Mouse (Mus musculus): ENCODE results near the gene Sbno2. TPM values are rescaled to one million over a fixed set of nuclear protein-coding genes. Genes with fewer than 3 reads are reported as not detected.
A peak's percentile ranks its signal among the peaks of the same experiment; 100 is the strongest.

Sbno2 gene
- polyA plus RNA-seq, 1 experiment from 2014 or later = 14.8 TPM

GRCm38 (mm10) chr10:80100982-80101381, 4.4 kb downstream of the Sbno2 start:
- Histone ChIP-seq H3K4me3 (replicated peaks) (peak overlapping the region; percentile 98; the same call in 1 of the 2 replicates), H3K4me1 (peaks cover 47% of the 10 kb centered on the region), H3K9ac (no peak overlapping the region), H3K27me3 (replicated peaks) (no peaks in the 10 kb centered on the region), H3K36me3 (no peaks in the 10 kb centered on the region), H3K27ac (no peak overlapping the region), H3K9me3 (no peaks in the 10 kb centered on the region), H3K4me2 (peak overlapping the region; percentile 85)
- WGBS = 52% methylated on average over 11 of the region's 11 CpGs
- no peak for ATAC-seq (ENCODE audit: insufficient read depth, low FRiP score, low read depth)

- no peak for ATAC-seq (ENCODE audit: insufficient read depth, low FRiP score, low read depth)
- 0 out of 2 replicates have a peak overlapping the region, but pooled peaks have one; percentile 31 for H3K27ac ChIP-seq
- 71% methylated on average over 5 of the region's 5 CpGs for WGBS
- no peaks in the 10 kb centered on the region for H3K9me3 ChIP-seq
- H3K9ac ChIP-seq = no peak overlapping the region
- no peaks in the 10 kb centered on the region for H3K27me3 ChIP-seq (replicated peaks)
- no peaks in the 10 kb centered on the region for H3K36me3 ChIP-seq
- H3K4me3 ChIP-seq (replicated peaks) = no peak overlapping the region
- no peak overlapping the region for H3K4me2 ChIP-seq
- H3K4me1 ChIP-seq = peaks cover 51% of the 10 kb centered on the region
Measured at GRCm38 (mm10) chr10:80098630-80099029, 6.7 kb downstream of the Sbno2 start.

DNA sequence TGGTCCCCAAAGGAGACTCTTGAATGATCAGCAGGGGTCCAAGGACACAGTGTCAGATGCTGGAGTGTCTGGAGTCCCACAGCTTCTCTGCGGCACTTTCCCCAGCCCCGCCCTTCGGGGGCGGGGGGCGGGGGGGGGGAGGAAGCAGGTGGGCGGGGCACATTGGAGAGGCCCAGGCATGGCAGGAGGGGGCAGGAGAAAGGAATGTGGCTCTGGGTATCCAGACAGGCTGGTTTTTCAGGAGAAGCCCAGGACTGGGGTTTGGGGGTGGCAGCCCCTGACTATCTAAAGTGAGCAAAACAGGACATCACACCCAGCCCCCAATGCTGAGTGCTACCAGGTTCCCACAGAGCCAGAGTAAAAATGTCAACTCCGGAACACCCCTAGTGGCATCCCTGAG, 8.1 kb downstream of the Sbno2 start:
- H3K27ac ChIP-seq = peak overlapping the region; percentile 40; the same call in 1 of the 2 replicates
- ATAC-seq (ENCODE audit: insufficient read depth, low FRiP score, low read depth) = peak; percentile 45
- H3K4me1 ChIP-seq = peaks cover 44% of the 10 kb centered on the region
- no peak overlapping the region for H3K9ac ChIP-seq
- 13% methylated on average over 7 of the region's 7 CpGs for WGBS
- no peak overlapping the region for H3K4me3 ChIP-seq (replicated peaks)
- no peaks in the 10 kb centered on the region for H3K27me3 ChIP-seq (replicated peaks)
- H3K4me2 ChIP-seq = peak overlapping the region; percentile 27; the same call in 1 of the 2 replicates
- H3K9me3 ChIP-seq = no peaks in the 10 kb centered on the region
- no peaks in the 10 kb centered on the region for H3K36me3 ChIP-seq

GRCm38 (mm10) chr10:80095547-80095946, 9.8 kb downstream of the Sbno2 start:
- H3K36me3 ChIP-seq = no peaks in the 10 kb centered on the region
- no peak overlapping the region for H3K9ac ChIP-seq
- H3K27ac ChIP-seq = 0 out of 2 replicates have a peak overlapping the region, but pooled peaks have one; percentile 16
- 76% methylated on average over 5 of the region's 5 CpGs for WGBS
- no peak for ATAC-seq (ENCODE audit: insufficient read depth, low FRiP score, low read depth)
- H3K4me2 ChIP-seq = no peak overlapping the region
- H3K9me3 ChIP-seq = no peaks in the 10 kb centered on the region
- H3K27me3 ChIP-seq (replicated peaks) = no peaks in the 10 kb centered on the region
- H3K4me3 ChIP-seq (replicated peaks) = no peak overlapping the region
- H3K4me1 ChIP-seq = peaks cover 36% of the 10 kb centered on the region

DNA sequence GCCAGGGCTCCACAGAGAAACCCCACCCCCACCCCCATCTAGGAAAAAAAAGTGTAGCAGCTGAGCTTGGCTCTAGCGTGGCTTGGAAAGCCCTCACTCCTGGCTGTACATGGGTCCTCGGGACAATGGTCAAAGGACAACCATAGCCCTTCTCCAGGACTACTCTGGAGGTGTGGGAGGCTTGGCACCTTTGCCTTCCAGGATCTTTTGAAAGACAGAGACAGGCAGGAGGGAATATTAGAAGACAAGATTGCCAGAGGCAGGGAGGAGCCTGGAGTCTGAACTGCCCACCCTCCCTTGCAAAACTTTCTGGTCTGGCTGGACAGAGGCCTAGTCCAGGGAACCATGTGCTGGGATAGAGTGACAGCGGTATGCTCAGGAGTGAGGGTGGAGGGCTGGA, 10.7 kb downstream of the Sbno2 start:
- 81% methylated on average over 3 of the region's 3 CpGs for WGBS

GRCm38 (mm10) chr10:80094085-80094484, 11.3 kb downstream of the Sbno2 start:
- Histone ChIP-seq H3K4me3 (replicated peaks) (no peak overlapping the region), H3K9ac (no peak overlapping the region), H3K4me1 (peaks cover 27% of the 10 kb centered on the region), H3K27me3 (replicated peaks) (no peaks in the 10 kb centered on the region), H3K27ac (no peak overlapping the region), H3K4me2 (no peak overlapping the region), H3K36me3 (no peaks in the 10 kb centered on the region), H3K9me3 (no peaks in the 10 kb centered on the region)
- no peak for ATAC-seq (ENCODE audit: insufficient read depth, low FRiP score, low read depth)
- 85% methylated on average over 6 of the region's 6 CpGs for WGBS

More for the DNA sequence above, 10.7 kb downstream of the Sbno2 start:
- Histone ChIP-seq H3K9ac (no peak overlapping the region), H3K4me1 (peaks cover 28% of the 10 kb centered on the region), H3K4me2 (no peak overlapping the region), H3K9me3 (no peaks in the 10 kb centered on the region), H3K27ac (no peak overlapping the region), H3K36me3 (no peaks in the 10 kb centered on the region), H3K4me3 (replicated peaks) (no peak overlapping the region), H3K27me3 (replicated peaks) (no peaks in the 10 kb centered on the region)
- ATAC-seq (ENCODE audit: insufficient read depth, low FRiP score, low read depth) = no peak

- H3K9ac ChIP-seq = no peak overlapping the region
- H3K4me2 ChIP-seq = no peak overlapping the region
- no peak for ATAC-seq (ENCODE audit: insufficient read depth, low FRiP score, low read depth)
- H3K27ac ChIP-seq = no peak overlapping the region
- no peaks in the 10 kb centered on the region for H3K9me3 ChIP-seq
- H3K27me3 ChIP-seq (replicated peaks) = no peaks in the 10 kb centered on the region
- peaks cover 21% of the 10 kb centered on the region for H3K4me1 ChIP-seq
- 67% methylated on average over 5 of the region's 5 CpGs for WGBS
- H3K4me3 ChIP-seq (replicated peaks) = no peak overlapping the region
- H3K36me3 ChIP-seq = no peaks in the 10 kb centered on the region
Measured at GRCm38 (mm10) chr10:80092690-80093089, 12.7 kb downstream of the Sbno2 start.

- Histone ChIP-seq H3K9ac (no peak overlapping the region), H3K4me1 (peaks cover 10% of the 10 kb centered on the region), H3K4me2 (no peak overlapping the region), H3K9me3 (no peaks in the 10 kb centered on the region), H3K36me3 (no peaks in the 10 kb centered on the region), H3K27ac (no peak overlapping the region), H3K27me3 (replicated peaks) (no peaks in the 10 kb centered on the region), H3K4me3 (replicated peaks) (no peak overlapping the region)
- 84% methylated on average over 6 of the region's 6 CpGs for WGBS
- no peak for ATAC-seq (ENCODE audit: insufficient read depth, low FRiP score, low read depth)
Measured at GRCm38 (mm10) chr10:80091527-80091926, 13.8 kb downstream of the Sbno2 start.

DNA sequence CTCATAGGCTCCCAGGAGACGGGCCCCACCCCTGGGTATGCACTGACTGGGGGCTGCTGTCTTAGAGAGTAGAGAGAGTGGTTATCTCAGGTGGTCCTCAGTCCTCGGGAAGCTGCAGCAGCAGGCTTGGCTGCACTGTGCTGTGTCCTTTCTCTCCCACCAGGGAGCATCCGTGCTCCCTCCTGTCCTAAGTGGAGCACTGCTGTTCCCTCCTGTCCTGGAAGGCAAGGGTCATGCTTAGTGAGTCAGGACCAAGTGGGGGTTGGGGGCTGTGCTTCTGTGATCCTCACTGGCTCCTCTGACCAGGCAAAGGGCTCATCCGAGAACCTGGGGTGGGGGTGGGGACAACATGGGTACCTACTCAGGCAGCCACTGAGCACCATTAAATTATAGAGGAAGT, 16.2 kb downstream of the Sbno2 start:
- no peak overlapping the region for H3K9ac ChIP-seq
- WGBS = 58% methylated on average over 4 of the region's 4 CpGs
- H3K4me3 ChIP-seq (replicated peaks) = no peak overlapping the region
- H3K27me3 ChIP-seq (replicated peaks) = no peaks in the 10 kb centered on the region
- H3K4me1 ChIP-seq = peaks cover 18% of the 10 kb centered on the region
- no peaks in the 10 kb centered on the region for H3K9me3 ChIP-seq
- no peak for ATAC-seq (ENCODE audit: insufficient read depth, low FRiP score, low read depth)
- no peak overlapping the region for H3K27ac ChIP-seq
- H3K36me3 ChIP-seq = peaks cover 8% of the 10 kb centered on the region
- H3K4me2 ChIP-seq = no peak overlapping the region

GRCm38 (mm10) chr10:80087483-80087882, 17.9 kb downstream of the Sbno2 start:
- Histone ChIP-seq H3K4me2 (no peak overlapping the region), H3K27me3 (replicated peaks) (no peaks in the 10 kb centered on the region), H3K4me1 (peaks cover 19% of the 10 kb centered on the region), H3K4me3 (replicated peaks) (no peak overlapping the region), H3K9me3 (no peaks in the 10 kb centered on the region), H3K9ac (no peak overlapping the region), H3K36me3 (peaks cover 13% of the 10 kb centered on the region), H3K27ac (no peak overlapping the region)
- ATAC-seq (ENCODE audit: insufficient read depth, low FRiP score, low read depth) = no peak
- 90% methylated on average over 8 of the region's 8 CpGs for WGBS

DNA sequence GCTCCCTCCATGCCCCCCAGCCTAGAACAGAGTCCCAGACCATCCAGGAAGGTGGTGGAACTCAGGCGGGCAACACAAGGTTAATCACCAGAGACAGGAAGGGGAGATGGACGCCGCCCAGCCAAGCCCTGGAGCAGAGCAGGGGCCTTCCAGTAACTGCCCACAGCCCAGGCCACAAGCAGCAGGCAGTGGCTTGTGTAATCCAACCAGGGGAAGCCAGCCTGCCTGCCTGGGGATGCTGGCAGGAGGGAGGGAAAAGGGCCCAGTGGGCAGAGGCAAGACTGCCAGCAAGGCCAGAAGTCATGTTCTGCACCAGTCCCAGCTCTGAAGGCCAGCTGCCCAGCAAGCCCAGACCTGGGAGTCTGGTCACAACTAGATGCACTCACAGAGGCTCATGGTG, 18.5 kb downstream of the Sbno2 start:
- ATAC-seq (ENCODE audit: insufficient read depth, low FRiP score, low read depth) = no peak

GRCm38 (mm10) chr10:80084817-80085487, 20.4 kb downstream of the Sbno2 start:
- 61% methylated on average over 9 of the region's 9 CpGs for WGBS
- Histone ChIP-seq H3K4me3 (replicated peaks) (no peak overlapping the region), H3K27ac (peak overlapping the region; percentile 35; the same call in 1 of the 2 replicates), H3K36me3 (peaks cover 29% of the 10 kb centered on the region), H3K4me2 (no peak overlapping the region), H3K9me3 (no peaks in the 10 kb centered on the region), H3K9ac (no peak overlapping the region), H3K4me1 (peaks cover 14% of the 10 kb centered on the region), H3K27me3 (replicated peaks) (no peaks in the 10 kb centered on the region)
- peak; percentile 6; the same call in 1 of the 2 replicates for ATAC-seq (ENCODE audit: insufficient read depth, low FRiP score, low read depth)

More for the DNA sequence above, 18.5 kb downstream of the Sbno2 start:
- H3K36me3 ChIP-seq = peaks cover 19% of the 10 kb centered on the region
- H3K4me3 ChIP-seq (replicated peaks) = no peak overlapping the region
- H3K9ac ChIP-seq = no peak overlapping the region
- peaks cover 15% of the 10 kb centered on the region for H3K4me1 ChIP-seq
- H3K9me3 ChIP-seq = no peaks in the 10 kb centered on the region
- 63% methylated on average over 3 of the region's 3 CpGs for WGBS
- H3K27ac ChIP-seq = no peak overlapping the region
- no peaks in the 10 kb centered on the region for H3K27me3 ChIP-seq (replicated peaks)
- H3K4me2 ChIP-seq = no peak overlapping the region

Data from stomach, embryonic 15.5 days (tissue).